Mouse (Mus musculus): ENCODE results near the gene Efcab3. TPM values are rescaled to one million over a fixed set of nuclear protein-coding genes. Genes with fewer than 3 reads are reported as not detected.

Gene Efcab3
- total and polyA plus RNA-seq, 3 experiments = not detected

DNA sequence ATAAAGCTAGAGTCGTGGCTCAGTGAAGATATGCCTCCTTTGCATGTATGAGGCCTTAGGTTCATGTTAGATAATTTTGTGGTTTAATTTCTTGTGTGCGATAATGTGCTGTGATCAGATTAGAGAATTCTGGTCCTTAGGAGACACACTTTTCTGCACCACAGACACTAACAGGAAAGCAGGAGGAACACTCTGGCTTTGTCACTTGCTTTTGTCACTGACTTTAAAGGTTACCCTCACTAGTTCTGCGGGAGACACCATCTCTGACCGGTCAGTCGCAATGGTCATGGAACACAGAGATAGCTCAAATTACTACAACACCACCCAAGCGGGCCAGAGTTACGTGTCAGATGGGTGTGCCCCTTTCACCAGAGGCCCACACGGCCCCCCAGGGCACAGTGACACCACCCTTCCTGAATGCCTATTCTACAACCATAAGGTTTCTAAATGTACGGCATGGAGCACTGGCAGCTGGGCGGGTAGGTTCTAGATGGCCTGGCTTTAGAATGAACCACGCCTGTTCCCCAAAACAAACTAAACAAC lies 89.0 kb downstream of the Efcab3 start (continued):
- TF ChIP-seq POLR2A (IDR thresholded peaks at IDR 0.05; ENCODE audit: control insufficient read depth in 1 of 2, insufficient read depth in 1 of 2, low read depth in 1 of 2, low read length in 2 of 2, poor library complexity in 1 of 2) = no peak
- TF ChIP-seq ZKSCAN1 (IDR thresholded peaks at IDR 0.05; ENCODE audit: low read depth, low read length) = no peak
- TF ChIP-seq USF2 (IDR thresholded peaks at IDR 0.05; ENCODE audit: borderline replicate concordance in 1 of 2, insufficient read depth in 1 of 2, low read depth in 1 of 2, low read length in 2 of 2) = no peak
- TF ChIP-seq NELFE (IDR thresholded peaks at IDR 0.05; ENCODE audit: low read depth, low read length) = 0 out of 2 replicates have a peak, but pooled peaks have one; percentile 41
- no peak for TF ChIP-seq CTCF (IDR thresholded peaks at IDR 0.05 in 2 of 3, conservative IDR thresholded peaks at IDR 0.05 in 1 of 3; ENCODE audit: control insufficient read depth in 1 of 3, insufficient read depth in 1 of 3, low read depth in 2 of 3, low read length in 3 of 3, poor library complexity in 1 of 3, severe bottlenecking in 1 of 3)
- no peak; the same call in 1 of the 2 replicates for TF ChIP-seq MAX (IDR thresholded peaks at IDR 0.05; ENCODE audit: low read length)
- TF ChIP-seq ZC3H11A (IDR thresholded peaks at IDR 0.05; ENCODE audit: low read depth, low read length) = no peak
- peak; percentile 85 for TF ChIP-seq MXI1 (IDR thresholded peaks at IDR 0.05; ENCODE audit: low read depth, low read length)
- peak; percentile 75 for TF ChIP-seq BHLHE40 (IDR thresholded peaks at IDR 0.05; ENCODE audit: borderline replicate concordance, low read depth, low read length)
- no peak for TF ChIP-seq CHD1 (IDR thresholded peaks at IDR 0.05; ENCODE audit: low read depth, low read length)
- peak; percentile 79 for TF ChIP-seq MAFK (IDR thresholded peaks at IDR 0.05; ENCODE audit: borderline replicate concordance, low read depth, low read length)
- peak; percentile 94 to 98 for TF ChIP-seq EP300 (IDR thresholded peaks at IDR 0.05; ENCODE audit: low read depth in 1 of 2, low read length in 2 of 2)
- no peak for TF ChIP-seq SMC3 (IDR thresholded peaks at IDR 0.05; ENCODE audit: low read depth, low read length)
- TF ChIP-seq ETS1 (IDR thresholded peaks at IDR 0.05; ENCODE audit: low read depth, low read length) = peak; percentile 89
- no peak for TF ChIP-seq JUND (IDR thresholded peaks at IDR 0.05; ENCODE audit: low read depth, low read length)
- peak; percentile 51; the same call in 1 of the 2 replicates for TF ChIP-seq POLR2AphosphoS2 (IDR thresholded peaks at IDR 0.05; ENCODE audit: low read length)
- TF ChIP-seq E2F4 (IDR thresholded peaks at IDR 0.05; ENCODE audit: borderline replicate concordance, low read depth, low read length) = no peak
- TF ChIP-seq KAT2A (conservative IDR thresholded peaks at IDR 0.05; ENCODE audit: low read depth, low read length) = 0 out of 2 replicates have a peak, but pooled peaks have one; percentile 45

DNA sequence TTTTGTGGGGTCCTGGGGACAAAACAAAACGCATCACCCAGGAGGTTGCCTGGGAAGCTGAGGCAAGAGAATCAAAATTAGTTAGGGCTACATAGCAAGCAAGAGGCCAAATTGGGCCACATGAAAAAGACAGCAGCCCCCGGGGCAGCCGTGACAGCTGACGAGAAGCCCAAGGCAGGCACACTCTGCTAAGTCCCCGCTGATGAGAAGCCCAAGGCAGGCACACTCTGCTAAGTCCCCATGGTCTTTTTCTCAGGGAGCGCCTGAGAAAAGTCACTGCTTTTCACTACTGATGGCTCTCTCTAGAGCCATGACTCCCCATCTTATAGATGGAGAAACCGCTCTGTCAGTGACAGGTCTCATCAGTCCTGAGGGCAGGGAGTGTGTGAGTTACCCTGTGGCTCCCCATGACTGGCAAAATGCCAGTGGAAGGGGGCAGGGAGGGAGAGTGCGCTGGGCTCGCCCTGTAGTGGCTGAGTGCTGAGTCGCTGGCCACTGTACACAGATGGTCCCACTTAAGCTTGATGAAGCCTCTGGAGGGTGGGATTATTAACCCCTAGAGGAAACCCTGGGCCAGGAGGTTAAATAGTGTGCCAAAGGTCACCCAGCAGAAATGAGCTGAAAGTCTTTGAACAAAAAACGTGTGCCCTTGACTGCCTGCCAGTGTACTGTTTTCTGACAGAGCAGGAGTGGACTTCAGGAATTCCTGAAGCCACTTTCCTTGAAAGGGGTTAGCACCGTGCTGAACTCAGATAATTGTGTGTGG lies 89.9 kb downstream of the Efcab3 start:
- peak; percentile 64 for DNase-seq (ENCODE audit: low read depth, low spot score)
- no peaks in the 10 kb centered on the region for H3K9me3 ChIP-seq (replicated peaks; ENCODE audit: insufficient read depth, low read length)
- H3K79me2 ChIP-seq (ENCODE audit: control insufficient read depth, insufficient read depth, low read length, poor library complexity) = no peaks in the 10 kb centered on the region; the same call in 1 of the 2 replicates
- peaks cover 19 to 60% of the 10 kb centered on the region in 2 experiments for H3K4me1 ChIP-seq (ENCODE audit: control insufficient read depth in 1 of 2, insufficient read depth in 2 of 2, low read length in 2 of 2)
- H3K4me3 ChIP-seq (ENCODE audit: control insufficient read depth in 1 of 2, insufficient read depth in 1 of 2, low read depth in 2 of 2, low read length in 2 of 2) = peak overlapping the region; percentile 43 to 51
- no peaks in the 10 kb centered on the region for H3K27me3 ChIP-seq (ENCODE audit: control insufficient read depth in 1 of 2, insufficient read depth in 2 of 2, low read length in 2 of 2)
- H3K27ac ChIP-seq (ENCODE audit: control insufficient read depth, low read depth, low read length) = peak overlapping the region; percentile 97
- H3K9ac ChIP-seq (ENCODE audit: control insufficient read depth, low read depth, low read length, poor library complexity, severe bottlenecking) = peak overlapping the region; percentile 48
- H3K36me3 ChIP-seq (ENCODE audit: control insufficient read depth in 1 of 2, insufficient read depth in 2 of 2, low read length in 2 of 2) = peaks cover 0 to 42% of the 10 kb centered on the region in 2 experiments; a peak in 2 of 4 replicates
- TF ChIP-seq ZMIZ1 (IDR thresholded peaks at IDR 0.05; ENCODE audit: low read depth, low read length) (no peak), TCF12 (IDR thresholded peaks at IDR 0.05; ENCODE audit: low read depth, low read length) (0 out of 2 replicates have a peak, but pooled peaks have one; percentile 8), ZNF384 (IDR thresholded peaks at IDR 0.05; ENCODE audit: low read depth, low read length) (peak; percentile 19; the same call in 1 of the 2 replicates), TAL1 (IDR thresholded peaks at IDR 0.05; ENCODE audit: low read length) (no peak), ZKSCAN1 (IDR thresholded peaks at IDR 0.05; ENCODE audit: low read depth, low read length) (no peak), GABPA (IDR thresholded peaks at IDR 0.05; ENCODE audit: low read depth, low read length) (no peak), NELFE (IDR thresholded peaks at IDR 0.05; ENCODE audit: low read depth, low read length) (no peak), MEF2A (IDR thresholded peaks at IDR 0.05; ENCODE audit: extremely low read depth, insufficient replicate concordance, low read depth, low read length, poor library complexity, severe bottlenecking) (no peak), MAZ (IDR thresholded peaks at IDR 0.05; ENCODE audit: low read depth, low read length) (peak; percentile 67; the same call in 1 of the 2 replicates), ETS1 (IDR thresholded peaks at IDR 0.05; ENCODE audit: low read depth, low read length) (peak; percentile 25; the same call in 1 of the 2 replicates), BHLHE40 (IDR thresholded peaks at IDR 0.05; ENCODE audit: borderline replicate concordance, low read depth, low read length) (no peak), ELF1 (IDR thresholded peaks at IDR 0.05; ENCODE audit: low read depth, low read length) (no peak), MYB (IDR thresholded peaks at IDR 0.05; ENCODE audit: low read depth, low read length) (no peak), SMC3 (IDR thresholded peaks at IDR 0.05; ENCODE audit: low read depth, low read length) (no peak), UBTF (IDR thresholded peaks at IDR 0.05; ENCODE audit: borderline replicate concordance, insufficient read depth, low read depth, low read length) (no peak), CHD2 (IDR thresholded peaks at IDR 0.05; ENCODE audit: low read length) (no peak; the same call in 1 of the 2 replicates), TBP (IDR thresholded peaks at IDR 0.05; ENCODE audit: low read depth, low read length) (no peak), MAFK (IDR thresholded peaks at IDR 0.05; ENCODE audit: borderline replicate concordance, low read depth, low read length) (0 out of 2 replicates have a peak, but pooled peaks have one; percentile 10), MAX (IDR thresholded peaks at IDR 0.05; ENCODE audit: low read length) (no peak; the same call in none of the 2 replicates), GATA1 (IDR thresholded peaks at IDR 0.05; ENCODE audit: low read depth, low read length) (no peak), POLR2AphosphoS2 (IDR thresholded peaks at IDR 0.05; ENCODE audit: low read length) (no peak)
